Mouse (Mus musculus) c-Kit-positive CD71-positive TER-119-negative erythroid progenitor cells, embryonic 14.5 days (primary cell): ENCODE measurements around the gene Olfr1491.

Source experiments
- DNase-seq: peaks from one replicate; pipeline ENCODE4 v3.0.0-alpha.2; 2013; ENCODE audit warnings: low read depth

Olfr1491 gene

DNA sequence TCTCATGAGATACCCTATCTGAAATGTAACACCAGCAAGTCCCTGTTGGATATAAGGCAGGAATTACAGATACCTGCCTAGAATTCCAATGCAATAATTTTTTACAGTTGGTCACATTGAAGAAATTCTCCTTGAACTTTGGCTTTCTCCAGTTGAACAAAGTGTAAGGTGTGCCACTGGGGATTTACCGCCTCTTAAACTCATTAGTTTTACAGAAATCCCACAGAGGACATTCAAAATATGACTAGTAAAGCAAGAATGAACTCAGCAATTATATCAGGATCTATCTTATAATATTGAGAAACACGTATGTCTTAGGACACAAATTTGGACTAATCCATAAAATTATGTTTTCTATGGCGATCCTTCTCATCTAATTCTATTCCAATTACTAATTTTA lies at the start of gene Olfr1491:
Olfr1491 (plus strand) TSS at position 301 of the 400 bp plus-strand sequence.
- DNase-seq, result no peak

DNA sequence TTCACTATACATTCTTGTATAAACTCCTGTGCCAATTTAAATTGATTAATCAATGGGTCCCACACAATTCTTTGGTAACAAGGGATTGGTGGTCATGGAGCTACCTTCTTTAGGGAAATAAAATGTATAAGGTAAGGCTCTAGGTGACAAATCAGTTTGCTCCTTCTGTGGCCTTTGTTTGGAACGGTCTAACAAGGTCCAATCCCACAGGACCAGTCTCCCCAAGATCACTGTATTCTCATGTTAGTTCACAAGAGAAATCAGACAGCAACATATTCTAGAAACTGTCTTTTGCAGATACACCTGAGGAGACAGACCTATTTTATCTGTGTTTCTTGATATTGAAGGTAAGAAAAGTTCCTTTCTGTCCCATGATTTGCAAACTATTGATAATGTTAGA lies 46.3 kb upstream of the Olfr1491 start, which contains the start of gene Olfr1490:
Olfr1490 (plus strand) TSS at position 301 of the 400 bp plus-strand sequence.
- DNase-seq, result no peak

DNA sequence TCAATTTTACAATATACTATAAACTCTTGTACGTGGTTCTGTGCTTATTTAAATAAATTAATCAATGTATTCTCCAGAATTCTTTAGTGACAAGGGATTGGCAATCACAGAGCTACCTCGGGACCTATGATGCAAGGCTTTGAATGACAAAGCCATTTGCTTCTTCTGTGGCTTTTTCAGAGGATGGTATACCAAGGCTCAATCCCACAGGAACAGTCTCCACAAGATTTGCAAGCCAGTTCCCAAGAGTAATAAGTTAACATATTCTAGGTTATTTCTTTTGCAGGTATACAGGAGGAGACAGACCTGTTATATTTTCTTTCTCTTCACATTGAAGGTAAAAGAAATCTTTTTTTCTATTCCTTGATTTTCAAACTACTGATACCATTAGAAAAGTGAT lies 25.9 kb downstream of the Olfr1491 start, which contains the start of gene Olfr1493-ps1:
Olfr1493-ps1 (plus strand) TSS at position 301 of the 400 bp plus-strand sequence.
- no peak for DNase-seq

GRCm38 (mm10) chr19:13739428-13739827 lies 42.4 kb downstream of the Olfr1491 start, which contains the start of gene Olfr1494:
Gene Olfr1494, plus strand, starts transcription at chr19:13739728.
- no peak for DNase-seq

DNA sequence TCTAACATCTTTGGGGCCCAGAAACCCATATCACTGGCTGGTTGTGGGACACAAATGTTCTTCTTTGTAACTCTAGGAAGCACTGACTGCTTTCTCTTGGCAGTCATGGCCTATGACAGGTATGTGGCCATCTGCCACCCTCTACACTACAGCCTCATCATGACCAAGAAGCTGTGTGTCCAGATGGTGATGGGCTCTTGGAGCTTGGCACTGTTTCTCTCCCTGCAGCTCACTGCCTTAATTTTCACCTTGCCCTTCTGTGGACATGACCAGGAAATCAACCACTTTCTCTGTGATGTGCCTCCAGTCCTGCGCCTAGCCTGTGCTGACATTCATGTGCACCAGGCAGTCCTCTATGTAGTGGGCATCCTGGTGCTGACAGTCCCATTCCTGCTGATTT lies 52.3 kb downstream of the Olfr1491 start:
- no peak for DNase-seq
